Mouse (Mus musculus) megakaryocyte, embryonic 14.5 days (primary cell): ENCODE measurements around the gene Tmem176a.

Experiments
- FLI1 ChIP-seq: IDR thresholded peaks from 2 replicates; pipeline ENCODE4 v1.6.1; 2012; ENCODE audit warnings: low read length, inconsistent platforms, mixed read lengths
- GATA1 ChIP-seq: IDR thresholded peaks from 3 replicates; pipeline ENCODE4 v1.6.1; 2012; ENCODE audit warnings: mixed read lengths, low read length, inconsistent platforms, borderline replicate concordance

DNA sequence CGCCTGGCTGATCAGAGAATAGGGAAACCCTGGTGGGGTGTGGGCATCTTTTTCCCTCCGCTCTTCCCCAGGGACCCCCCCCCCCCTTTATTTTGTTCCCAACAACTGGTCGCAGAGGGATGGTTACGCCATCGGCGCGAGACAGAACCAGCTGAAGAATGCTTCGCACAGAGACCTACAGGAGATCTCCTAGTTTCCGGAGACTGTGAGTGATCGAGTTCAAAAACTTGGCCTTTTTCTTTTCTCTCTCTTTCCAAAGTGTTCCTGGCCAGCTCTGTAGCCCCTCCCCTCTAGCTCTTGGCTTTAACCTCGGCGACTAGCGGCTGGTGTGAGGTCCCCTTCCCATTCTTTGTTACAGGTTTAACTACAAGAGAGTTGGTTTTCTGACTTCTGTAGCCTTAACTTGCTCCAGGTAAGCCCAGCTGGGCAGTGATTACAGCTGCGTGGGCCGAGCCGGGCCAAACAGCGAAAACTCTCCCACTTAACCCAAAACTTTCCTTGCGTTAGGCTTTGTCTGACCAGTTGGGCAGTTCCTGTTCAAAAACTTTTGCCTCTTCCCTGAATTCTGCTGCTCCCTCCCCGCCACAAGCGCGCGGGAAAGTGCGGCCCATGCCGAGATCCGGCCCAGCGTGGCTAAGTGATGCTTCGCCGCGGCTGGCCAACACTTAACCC lies 11.2 kb downstream of the Tmem176a start:
- TF ChIP-seq GATA1 (no peak), FLI1 (no peak)
